Mouse (Mus musculus) forebrain, embryonic 13.5 days (tissue): Measurements from ENCODE around the gene Eng. TPM values are rescaled to one million over a fixed set of nuclear protein-coding genes. Genes with fewer than 3 reads are reported as not detected.

Experiments
- ATAC-seq: fragments of 200-750 bp; cut with Nextera tagmentation; 2 replicates; pipeline ENCODE4 v1.8.0; 2017
- H3K27ac ChIP-seq: fragments of 300-500 bp; sonication (generic); 2 replicates; pipeline ENCODE4 v1.5.1; 2015; ENCODE audit warnings: inconsistent platforms, mild to moderate bottlenecking, moderate library complexity
- H3K27me3 ChIP-seq: fragments of 300-500 bp; sonication (generic); 2 replicates; pipeline ENCODE4 v1.6.1; 2015; ENCODE audit warnings: mild to moderate bottlenecking, inconsistent platforms
- H3K36me3 ChIP-seq: fragments of 300-500 bp; sonication (generic); 2 replicates; pipeline ENCODE4 v1.6.1; 2015; ENCODE audit warnings: mild to moderate bottlenecking, inconsistent platforms; ENCODE audit not compliant: poor library complexity, severe bottlenecking
- H3K4me1 ChIP-seq: fragments of 300-500 bp; sonication (generic); 2 replicates; pipeline ENCODE4 v1.6.1; 2015; ENCODE audit warnings: inconsistent platforms
- H3K4me2 ChIP-seq: fragments of 300-500 bp; sonication (generic); 2 replicates; pipeline ENCODE4 v1.6.1; 2015; ENCODE audit warnings: inconsistent platforms, mild to moderate bottlenecking, moderate library complexity
- H3K4me3 ChIP-seq: fragments of 300-500 bp; sonication (generic); 2 replicates; pipeline ENCODE4 v1.5.1; 2015; ENCODE audit warnings: mild to moderate bottlenecking, inconsistent platforms
- H3K9ac ChIP-seq: fragments of 300-500 bp; sonication (generic); 2 replicates; pipeline ENCODE4 v1.6.1; 2015; ENCODE audit warnings: mild to moderate bottlenecking, inconsistent platforms
- H3K9me3 ChIP-seq: fragments of 300-500 bp; sonication (generic); replicated peaks from 2 replicates; pipeline ENCODE4 v1.6.1; 2016; ENCODE audit warnings: inconsistent platforms
- WGBS: fragments of 180-500 bp; shearing (Covaris S2); methylation state at CpG from one replicate; pipeline ENCODE4 v1.1.7; 2015; 5-methylcytosine and 5-hydroxymethylcytosine counted together
- polyA plus RNA-seq: library from polyadenylated mRNA; unstranded; fragments of >200 nt; fragmentation: Nextera tagmentation; extraction: Ambion mirVana; gene quantifications from 2 replicates; pipeline ENCODE4 v1.2.1, GENCODE M21; 2015

Eng gene
- polyA plus RNA-seq, 1 experiment from 2014 or later: 21.2 TPM

DNA sequence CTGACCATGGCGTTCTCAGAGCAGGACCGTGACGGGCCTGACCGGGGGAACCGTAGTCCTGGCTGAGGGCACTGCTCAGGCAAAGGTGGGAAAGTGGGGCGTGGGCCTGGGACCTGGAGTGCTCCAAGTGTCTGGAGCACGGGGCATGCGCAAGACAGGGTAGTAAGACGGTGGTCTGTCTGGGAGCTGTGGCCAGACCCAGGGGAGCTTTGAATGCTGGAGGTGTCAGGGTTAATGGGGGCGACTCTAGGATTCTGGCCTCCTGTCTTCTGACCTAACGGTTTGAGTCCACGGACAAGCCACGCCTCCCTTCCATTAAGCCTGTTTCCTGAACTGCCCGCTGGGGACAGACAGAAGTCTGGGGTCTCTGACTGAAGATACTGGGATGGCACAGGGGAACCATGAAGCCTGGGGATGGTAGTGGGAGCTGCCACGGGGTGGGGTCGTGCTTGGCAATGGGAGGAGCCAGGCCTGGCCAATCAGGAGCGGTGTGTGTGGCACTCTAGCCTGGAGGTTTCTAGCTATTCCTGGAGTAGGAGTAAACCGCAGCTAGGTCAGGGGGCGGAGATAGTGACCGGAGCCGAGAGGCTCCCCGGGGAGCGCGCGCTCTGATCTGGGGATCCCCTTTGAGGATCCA lies 38.1 kb upstream of the Eng start:
- Histone ChIP-seq H3K9ac (no peak overlapping the region), H3K4me2 (peak overlapping the region; percentile 83), H3K9me3 (no peaks in the 10 kb centered on the region), H3K27ac (no peak overlapping the region), H3K4me3 (peak overlapping the region; percentile 63; the same call in 1 of the 2 replicates), H3K4me1 (peaks cover 19% of the 10 kb centered on the region), H3K36me3 (no peaks in the 10 kb centered on the region), H3K27me3 (no peaks in the 10 kb centered on the region)
- 12% methylated on average over 25 of the region's 25 CpGs for WGBS
- ATAC-seq: peak; percentile 14; the same call in 1 of the 2 replicates

DNA sequence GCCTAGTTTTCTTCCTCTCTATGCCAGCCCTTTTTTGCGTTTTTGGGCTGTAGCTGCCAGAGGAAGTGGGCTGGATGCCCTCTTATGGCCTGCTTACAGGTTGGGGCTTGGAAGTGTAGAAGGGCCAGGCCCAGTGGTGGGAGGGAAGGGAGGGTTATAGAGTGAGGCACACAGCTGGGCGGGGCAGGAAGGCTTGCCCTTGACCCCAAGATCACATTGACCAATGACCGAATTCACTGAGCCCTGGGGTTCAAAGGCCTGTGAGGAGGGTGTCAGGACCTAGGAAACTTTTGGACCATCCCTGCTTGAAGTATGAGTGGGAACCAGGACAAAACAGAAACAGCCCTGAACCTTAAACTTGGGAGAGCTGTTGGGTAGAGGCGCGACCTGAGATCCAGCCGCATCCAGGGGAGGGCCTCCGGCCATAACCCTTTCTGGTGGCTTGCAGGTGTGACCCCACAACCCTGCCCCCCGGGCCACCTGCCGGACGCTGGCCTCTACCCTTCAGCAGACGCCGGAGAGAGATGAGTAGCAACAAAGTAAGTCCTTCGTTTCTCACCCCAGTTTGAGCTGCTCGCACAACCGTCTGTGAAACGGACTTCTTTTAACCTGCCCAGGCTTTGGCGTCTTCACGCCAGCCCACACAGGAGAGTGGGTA lies 37.5 kb upstream of the Eng start:
- Histone ChIP-seq H3K27me3 (no peaks in the 10 kb centered on the region), H3K36me3 (no peaks in the 10 kb centered on the region), H3K9ac (no peak overlapping the region), H3K27ac (no peak overlapping the region), H3K4me2 (peak overlapping the region; percentile 83), H3K4me3 (0 out of 2 replicates have a peak overlapping the region, but pooled peaks have one; percentile 8), H3K9me3 (no peaks in the 10 kb centered on the region), H3K4me1 (peaks cover 19% of the 10 kb centered on the region)
- no peak for ATAC-seq
- 45% methylated on average over 18 of the region's 18 CpGs for WGBS

DNA sequence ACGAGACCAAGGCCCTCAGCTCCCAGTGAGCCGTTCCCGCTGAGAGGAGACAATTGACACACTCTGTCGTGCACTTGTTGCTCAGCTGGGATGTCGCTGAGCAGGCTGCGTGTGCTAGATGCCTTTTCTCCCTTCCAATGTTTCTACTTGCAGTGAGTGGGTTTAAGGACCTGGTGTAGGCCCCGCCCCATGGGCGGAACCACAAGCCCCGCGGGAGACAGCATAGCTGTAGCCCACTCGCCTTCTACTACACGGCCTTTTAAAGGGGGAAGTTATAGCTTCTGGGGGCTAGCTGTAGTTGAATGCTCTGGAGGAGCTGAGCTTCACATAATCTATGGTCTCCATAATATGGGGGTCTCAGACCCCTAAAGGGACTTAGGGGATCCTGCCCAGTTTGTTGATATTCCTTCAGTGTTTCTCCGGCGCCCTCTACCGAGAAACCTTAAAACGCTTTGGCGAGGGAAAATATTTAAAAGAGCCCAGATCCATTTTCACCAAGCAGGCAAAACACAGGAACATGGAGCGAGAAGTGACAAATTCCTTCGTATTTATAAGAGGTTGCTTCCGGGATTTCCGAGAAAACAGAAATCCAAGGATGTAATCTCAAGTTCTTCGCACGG lies 35.7 kb upstream of the Eng start:
- Histone ChIP-seq H3K27me3 (no peaks in the 10 kb centered on the region), H3K27ac (no peak overlapping the region), H3K4me1 (peaks cover 19% of the 10 kb centered on the region), H3K36me3 (0 out of 2 replicates have a peak, but pooled peaks cover 8% of the 10 kb centered on the region), H3K9ac (peak overlapping the region; percentile 27; the same call in 1 of the 2 replicates), H3K4me2 (peak overlapping the region; percentile 58), H3K4me3 (peak overlapping the region; percentile 37), H3K9me3 (no peaks in the 10 kb centered on the region)
- 14% methylated on average over 23 of the region's 23 CpGs for WGBS
- no peak for ATAC-seq

DNA sequence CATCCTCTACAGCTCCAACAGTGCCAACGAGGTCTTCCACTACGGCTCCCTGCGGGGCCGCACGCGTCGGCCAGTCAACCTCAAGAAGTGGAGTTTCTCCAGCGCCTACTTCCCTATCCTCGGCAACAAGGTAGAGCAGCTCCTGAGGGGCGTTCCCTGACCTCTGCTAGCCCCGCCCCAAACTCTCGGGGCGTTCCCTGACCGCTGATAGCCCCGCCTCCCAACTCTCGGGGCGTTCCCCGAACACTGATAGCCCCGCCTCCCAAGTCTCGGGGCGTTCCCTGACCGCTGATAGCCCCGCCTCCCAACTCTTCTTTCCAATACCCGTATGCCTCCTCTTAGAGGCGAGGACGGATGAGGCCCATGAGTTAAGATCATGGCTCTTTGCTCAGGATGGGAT lies 34.1 kb upstream of the Eng start:
- ATAC-seq: no peak
- no peaks in the 10 kb centered on the region for H3K27me3 ChIP-seq
- H3K4me1 ChIP-seq: peaks cover 19% of the 10 kb centered on the region
- no peaks in the 10 kb centered on the region for H3K9me3 ChIP-seq
- 69% methylated on average over 26 of the region's 26 CpGs for WGBS
- no peak overlapping the region for H3K4me2 ChIP-seq
- H3K4me3 ChIP-seq: no peak overlapping the region
- H3K27ac ChIP-seq: no peak overlapping the region
- H3K36me3 ChIP-seq: 0 out of 2 replicates have a peak, but pooled peaks cover 8% of the 10 kb centered on the region
- H3K9ac ChIP-seq: no peak overlapping the region

DNA sequence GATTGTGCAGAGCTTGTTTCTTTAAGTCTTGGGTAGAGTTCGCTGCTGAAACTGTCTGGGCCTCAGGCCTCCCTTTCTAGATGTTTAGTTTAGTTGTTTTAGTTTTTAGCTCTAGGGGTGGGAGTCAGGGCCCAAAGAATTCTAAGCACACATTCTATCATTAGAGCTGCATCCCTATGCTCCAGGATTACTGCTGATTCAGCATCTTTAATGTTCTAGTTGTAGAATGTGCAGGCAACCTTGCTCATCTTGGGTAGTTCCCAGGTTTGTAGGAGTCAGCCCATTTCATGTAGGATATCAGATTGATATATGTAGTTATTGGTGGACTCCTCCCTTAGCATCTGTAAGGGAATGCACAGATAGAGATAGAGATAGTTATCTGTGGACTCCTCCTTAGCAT lies 29.3 kb upstream of the Eng start:
- Histone ChIP-seq H3K4me3 (no peak overlapping the region), H3K9ac (no peak overlapping the region), H3K36me3 (peaks cover 8% of the 10 kb centered on the region; the same call in 1 of the 2 replicates), H3K4me2 (no peak overlapping the region), H3K4me1 (peaks cover 25% of the 10 kb centered on the region), H3K27ac (no peak overlapping the region), H3K27me3 (no peaks in the 10 kb centered on the region), H3K9me3 (no peaks in the 10 kb centered on the region)
- 97% methylated on average over 1 of the region's 1 CpGs for WGBS
- ATAC-seq: no peak

DNA sequence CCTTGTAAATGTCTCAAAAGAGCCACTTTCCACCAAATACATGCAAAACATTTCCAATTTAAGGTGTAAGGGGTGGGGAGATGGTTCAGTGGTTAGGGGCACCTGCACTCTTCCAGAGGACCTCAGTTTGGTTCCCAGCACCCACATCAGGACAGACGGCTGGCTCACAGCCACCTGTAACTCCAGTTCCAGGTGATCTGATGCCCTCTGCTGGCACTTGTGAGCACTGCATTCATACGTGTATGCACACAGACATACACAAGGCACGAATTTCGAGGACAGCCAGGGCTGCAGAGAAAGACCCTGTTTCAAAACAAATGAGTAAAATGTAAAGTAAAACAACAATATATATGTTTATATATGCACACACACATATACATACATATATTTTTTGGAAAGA lies 28.8 kb upstream of the Eng start:
- ATAC-seq: no peak

GRCm38 (mm10) chr2:32618051-32618450 lies 28.3 kb upstream of the Eng start:
- no peak for ATAC-seq
- H3K4me2 ChIP-seq: no peak overlapping the region
- H3K27me3 ChIP-seq: no peaks in the 10 kb centered on the region
- peaks cover 8% of the 10 kb centered on the region; the same call in 1 of the 2 replicates for H3K36me3 ChIP-seq
- no peak overlapping the region for H3K4me3 ChIP-seq
- no peak overlapping the region for H3K9ac ChIP-seq
- no peak overlapping the region for H3K27ac ChIP-seq
- H3K4me1 ChIP-seq: peaks cover 25% of the 10 kb centered on the region
- WGBS: 75% methylated on average over 9 of the region's 9 CpGs
- no peaks in the 10 kb centered on the region for H3K9me3 ChIP-seq

More for the DNA sequence above, 28.8 kb upstream of the Eng start:
- no peaks in the 10 kb centered on the region for H3K9me3 ChIP-seq
- H3K4me2 ChIP-seq: no peak overlapping the region
- WGBS: 94% methylated on average over 4 of the region's 4 CpGs
- no peaks in the 10 kb centered on the region for H3K27me3 ChIP-seq
- H3K4me1 ChIP-seq: peaks cover 25% of the 10 kb centered on the region
- peaks cover 8% of the 10 kb centered on the region; the same call in 1 of the 2 replicates for H3K36me3 ChIP-seq
- H3K27ac ChIP-seq: no peak overlapping the region
- H3K4me3 ChIP-seq: no peak overlapping the region
- H3K9ac ChIP-seq: no peak overlapping the region

DNA sequence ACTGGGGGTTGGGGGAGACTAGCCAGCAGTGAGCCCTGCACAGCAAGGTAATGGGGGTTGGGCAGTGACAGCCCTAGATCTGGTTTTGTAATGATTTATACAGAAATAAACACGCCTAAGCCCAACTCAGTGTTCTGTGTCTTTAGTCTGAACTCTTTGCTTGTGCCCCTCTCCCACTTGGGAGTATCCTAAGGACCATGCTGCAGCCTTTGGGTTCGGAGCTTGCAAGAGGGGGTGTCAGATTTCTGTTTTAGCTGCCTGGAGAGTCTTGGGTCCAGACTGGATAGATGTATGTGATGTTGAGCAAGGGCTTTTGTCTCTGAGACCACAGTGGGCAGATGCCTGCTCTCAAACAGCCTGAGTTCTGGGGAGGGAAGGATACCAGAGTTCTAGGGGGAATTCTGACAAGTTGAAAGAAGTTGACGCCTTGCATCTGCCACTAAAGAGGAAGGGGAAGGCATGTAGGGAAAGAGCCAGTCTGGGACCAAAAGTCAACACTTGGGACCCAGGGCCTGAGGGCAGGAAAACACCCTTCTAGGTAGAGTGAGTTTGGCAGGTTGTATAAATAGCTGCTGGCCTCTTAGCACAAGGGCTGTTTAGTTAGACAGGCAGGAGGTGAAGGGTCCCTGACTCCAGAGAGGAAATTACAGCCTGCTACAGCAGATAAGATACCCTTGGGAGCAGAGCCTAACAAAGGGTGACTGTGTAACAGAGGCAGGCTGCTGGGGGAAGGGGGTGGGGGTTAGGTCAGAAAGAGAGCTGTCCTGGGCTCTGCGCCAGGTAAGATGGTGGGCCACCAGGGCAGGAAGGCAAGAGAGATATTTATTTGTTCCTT lies 25.5 kb upstream of the Eng start:
- Histone ChIP-seq H3K4me2 (no peak overlapping the region), H3K4me1 (peaks cover 39% of the 10 kb centered on the region)

GRCm38 (mm10) chr2:32621517-32621859 lies 24.9 kb upstream of the Eng start, which contains the start of gene Ak1:
TSS of gene Ak1 (plus strand) at chr2:32621758.
- no peaks in the 10 kb centered on the region for H3K27me3 ChIP-seq
- no peak for ATAC-seq
- H3K27ac ChIP-seq: no peak within 1 kb of the TSS
- no peak within 1 kb of the TSS for H3K9ac ChIP-seq
- H3K4me2 ChIP-seq: no peak within 1 kb of the TSS
- no peak within 1 kb of the TSS for H3K4me3 ChIP-seq
- H3K4me1 ChIP-seq: peaks cover 45% of the 10 kb centered on the region
- no peaks in the 10 kb centered on the region; the same call in 1 of the 2 replicates for H3K36me3 ChIP-seq
- H3K9me3 ChIP-seq: no peaks in the 10 kb centered on the region
- 53% methylated on average over 7 of the region's 7 CpGs for WGBS

More for the DNA sequence above, 25.5 kb upstream of the Eng start:
- no peaks in the 10 kb centered on the region; the same call in 1 of the 2 replicates for H3K36me3 ChIP-seq
- WGBS: 54% methylated on average over 4 of the region's 4 CpGs
- no peaks in the 10 kb centered on the region for H3K9me3 ChIP-seq
- ATAC-seq: no peak
- H3K9ac ChIP-seq: no peak overlapping the region
- no peak overlapping the region for H3K27ac ChIP-seq
- H3K27me3 ChIP-seq: no peaks in the 10 kb centered on the region
- H3K4me3 ChIP-seq: no peak overlapping the region

DNA sequence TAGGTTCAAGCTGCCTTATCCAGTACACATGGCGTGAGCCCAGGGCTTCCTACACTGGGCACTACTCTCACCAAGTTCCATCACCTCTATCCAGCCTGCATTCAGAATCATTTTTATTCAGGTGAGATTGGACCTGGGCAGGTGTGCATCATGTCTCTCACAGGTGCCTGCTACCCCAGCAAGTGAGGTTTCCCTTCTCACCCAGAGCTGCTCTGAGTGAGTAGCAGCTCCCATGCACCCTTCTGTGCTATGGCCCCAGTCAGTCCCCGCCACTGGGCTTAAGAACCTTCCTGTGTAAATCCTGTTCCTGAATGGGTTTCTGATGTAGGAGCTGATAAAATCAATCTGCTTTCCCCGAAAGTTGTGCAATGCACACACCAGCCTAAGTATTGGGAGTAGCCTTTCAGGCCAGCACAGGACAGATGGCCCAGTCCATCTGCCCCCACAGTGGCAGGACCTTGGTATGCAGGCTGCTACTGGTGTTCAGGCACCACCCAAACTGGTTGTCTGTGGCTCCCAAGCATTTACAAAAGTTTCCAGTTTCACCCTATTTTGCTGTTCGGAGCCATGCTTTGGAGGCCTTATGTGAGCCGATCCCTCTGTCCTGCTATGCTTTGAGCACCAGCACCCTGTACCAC lies 22.2 kb upstream of the Eng start:
- Histone ChIP-seq H3K9ac (no peak overlapping the region), H3K27ac (no peak overlapping the region)
- WGBS: 81% methylated on average over 5 of the region's 5 CpGs

DNA sequence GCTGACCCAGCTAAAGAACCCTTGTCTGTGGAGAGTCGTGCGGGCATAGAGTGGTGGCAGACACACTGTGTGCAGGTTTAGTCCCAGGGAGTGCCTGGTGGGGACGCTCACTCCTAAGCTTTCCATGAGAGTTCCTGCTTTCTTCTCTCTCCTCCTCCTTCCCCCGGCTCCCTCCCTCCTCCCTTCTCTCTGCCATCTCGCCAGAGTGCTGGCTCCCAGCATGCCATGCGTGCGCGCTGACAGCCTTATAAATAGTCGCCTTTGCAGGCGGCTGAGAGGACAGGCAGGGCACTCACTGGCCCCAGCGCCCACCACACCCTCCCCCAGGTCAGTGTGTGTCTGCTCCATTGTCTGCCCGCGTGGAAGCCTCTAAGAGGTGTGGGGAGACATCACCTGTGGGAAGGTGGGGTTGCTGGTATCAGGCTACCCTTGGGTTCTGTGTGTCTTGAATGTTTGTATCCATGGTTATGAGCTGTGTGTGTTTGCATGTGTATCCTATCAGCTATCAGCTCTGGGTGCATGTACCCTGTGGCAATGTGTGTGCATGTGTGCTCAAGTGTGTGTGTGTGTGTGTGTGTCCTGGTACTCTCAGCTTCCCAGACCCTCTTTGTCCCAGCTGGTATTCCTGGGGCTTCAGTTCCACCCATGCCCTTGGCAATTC lies 21.1 kb upstream of the Eng start:
- Histone ChIP-seq H3K9me3 (no peaks in the 10 kb centered on the region), H3K4me2 (peak overlapping the region; percentile 69), H3K9ac (peak overlapping the region; percentile 69), H3K36me3 (no peaks in the 10 kb centered on the region), H3K27me3 (no peaks in the 10 kb centered on the region), H3K4me1 (peaks cover 60% of the 10 kb centered on the region), H3K27ac (peak overlapping the region; percentile 83), H3K4me3 (peak overlapping the region; percentile 40)
- WGBS: 4% methylated on average over 13 of the region's 13 CpGs
- peak; percentile 75 for ATAC-seq

More for the DNA sequence above, 22.2 kb upstream of the Eng start:
- Histone ChIP-seq H3K36me3 (no peaks in the 10 kb centered on the region), H3K4me3 (no peak overlapping the region), H3K4me2 (no peak overlapping the region), H3K9me3 (no peaks in the 10 kb centered on the region), H3K27me3 (no peaks in the 10 kb centered on the region), H3K4me1 (peaks cover 63% of the 10 kb centered on the region)
- no peak for ATAC-seq
